Mouse (Mus musculus): Measurements from ENCODE around the gene Reg3a. TPM values are rescaled to one million over a fixed set of nuclear protein-coding genes. Genes with fewer than 3 reads are reported as not detected.
"Not testable (repeated sequence)": the region's sequence is repeated elsewhere in the genome, so short reads cannot be mapped to it uniquely, and the experiment has no call there.

Reg3a gene
- total RNA-seq (2015; ENCODE audit: low replicate concordance) = not detected in 2 replicates
- total RNA-seq (2017; ENCODE audit: low replicate concordance) = not detected in 2 replicates

DNA sequence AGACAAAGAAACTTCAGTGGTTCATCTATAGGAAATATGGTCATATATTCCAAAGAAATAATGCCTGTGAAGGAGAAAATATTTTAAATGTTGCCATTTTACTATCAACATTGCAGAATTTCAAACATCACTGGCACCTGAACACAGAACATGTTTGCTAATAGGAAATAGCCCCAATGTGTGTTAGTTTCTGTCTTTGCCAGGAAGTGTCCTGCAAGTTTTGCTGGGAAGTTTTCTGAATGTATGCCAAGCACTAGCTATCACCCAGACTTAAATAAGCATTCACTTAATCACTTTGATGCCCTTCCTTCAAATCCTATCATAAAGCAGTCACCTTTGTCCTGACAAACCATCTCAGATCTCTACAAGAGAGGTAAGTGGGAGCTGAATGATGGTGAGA lies at the start of gene Reg3a:
Gene Reg3a (plus strand): TSS at position 301 of the 400 bp plus-strand sequence.
- ATAC-seq (replicated peaks; ENCODE audit: low FRiP score, poor library complexity, severe bottlenecking) = no peak

GRCm38 (mm10) chr6:78331919-78332569 lies 48.5 kb upstream of the Reg3a start:
- ATAC-seq (replicated peaks; ENCODE audit: low FRiP score, poor library complexity, severe bottlenecking) = no peak

DNA sequence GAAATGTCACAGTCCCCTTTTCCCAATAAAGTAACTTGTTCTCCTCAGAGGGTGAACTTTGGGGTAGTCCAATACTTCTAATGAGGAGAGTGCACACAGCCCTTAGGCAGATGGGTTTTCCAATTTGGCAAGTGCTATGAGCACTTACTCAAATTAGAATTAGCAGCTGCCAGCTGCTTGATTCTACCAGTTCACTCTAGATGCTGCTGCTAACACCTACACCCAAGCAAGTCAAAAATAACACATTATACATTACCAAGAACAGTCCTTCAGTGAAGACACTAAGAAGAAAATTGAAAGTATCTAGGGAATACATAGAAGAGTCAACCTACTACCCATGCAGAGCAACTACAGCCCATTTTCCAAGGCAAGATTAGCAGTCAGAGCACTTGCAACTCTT lies 40.2 kb upstream of the Reg3a start:
- no peak for ATAC-seq (replicated peaks; ENCODE audit: low FRiP score, poor library complexity, severe bottlenecking)

GRCm38 (mm10) chr6:78341689-78342088 lies 38.8 kb upstream of the Reg3a start:
- ATAC-seq (replicated peaks; ENCODE audit: low FRiP score, poor library complexity, severe bottlenecking) = no peak

- no peak for ATAC-seq (replicated peaks; ENCODE audit: low FRiP score, poor library complexity, severe bottlenecking)
Measured at GRCm38 (mm10) chr6:78361971-78362563, 18.4 kb upstream of the Reg3a start.

DNA sequence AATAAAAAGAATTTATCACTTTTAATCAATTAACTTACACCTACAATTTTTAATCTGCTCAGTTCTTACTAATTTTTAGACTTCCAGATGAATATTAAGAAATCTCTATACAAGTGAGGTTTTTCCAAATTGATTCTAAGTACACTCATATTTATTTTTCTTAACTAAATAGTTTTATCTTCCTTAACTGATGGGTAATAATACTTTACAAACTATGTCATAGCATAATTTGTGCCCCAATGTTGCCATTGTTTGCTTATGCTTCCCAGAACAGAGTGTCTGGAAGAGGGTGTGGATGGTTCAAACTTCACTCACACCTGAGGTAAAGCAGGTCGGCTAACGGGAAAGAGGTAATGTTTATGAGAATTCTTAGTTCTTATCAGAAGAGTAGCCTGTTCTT lies 10.2 kb upstream of the Reg3a start, which contains the start of gene Reg3b:
Gene Reg3b (plus strand): TSS at position 301 of the 400 bp plus-strand sequence.
- no peak for ATAC-seq (replicated peaks; ENCODE audit: low FRiP score, poor library complexity, severe bottlenecking)

DNA sequence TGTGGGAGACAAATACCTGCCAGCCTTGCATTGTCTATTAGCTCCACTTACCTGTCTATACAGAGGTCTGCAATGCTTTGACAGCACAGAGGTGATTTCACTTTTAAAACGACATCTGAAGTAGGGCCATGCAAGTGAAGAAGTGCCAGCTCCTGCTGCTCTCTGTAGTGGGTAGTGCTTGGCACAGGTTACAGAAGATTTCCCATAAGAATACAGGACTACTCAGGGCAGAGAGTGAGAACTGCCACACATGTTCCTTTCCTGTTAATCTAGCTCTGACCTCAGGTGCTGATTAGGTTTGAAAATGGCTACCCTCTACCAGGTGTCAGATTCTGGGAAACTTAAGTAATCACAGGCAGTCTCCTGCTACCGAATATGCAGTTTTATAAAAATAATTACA lies 1.7 kb upstream of the Reg3a start, which contains the start of gene Reg3d:
Gene Reg3d (minus strand): TSS at position 101 of the 400 bp plus-strand sequence.
- no peak for ATAC-seq (replicated peaks; ENCODE audit: low FRiP score, poor library complexity, severe bottlenecking)

- ATAC-seq (replicated peaks; ENCODE audit: low FRiP score, poor library complexity, severe bottlenecking) = no peak
Measured at GRCm38 (mm10) chr6:78385609-78386008, 5.1 kb downstream of the Reg3a start.

GRCm38 (mm10) chr6:78395323-78395722 lies 14.8 kb downstream of the Reg3a start, which contains the start of gene Reg2:
Gene Reg2 (plus strand): TSS chr6:78395623.
- ATAC-seq (replicated peaks; ENCODE audit: low FRiP score, poor library complexity, severe bottlenecking) = not testable (repeated sequence)

DNA sequence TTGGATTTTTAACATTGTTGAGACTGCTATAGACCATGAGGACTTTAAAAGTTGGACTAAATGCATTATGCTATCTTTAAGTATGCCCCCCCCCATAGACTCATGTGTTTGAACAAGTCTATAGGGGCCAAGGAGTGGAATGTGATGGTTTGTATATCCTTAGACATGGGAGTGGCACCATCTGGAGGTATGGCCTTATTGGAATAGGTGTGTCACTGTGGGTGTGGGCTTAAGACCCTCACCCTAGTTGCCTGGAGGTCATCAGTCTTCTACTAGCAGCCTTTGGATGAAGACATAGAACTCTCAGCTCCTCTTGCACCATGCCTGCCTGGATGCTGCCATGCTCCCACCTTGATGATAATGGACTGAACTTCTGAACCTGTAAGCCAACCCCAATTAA lies 41.9 kb downstream of the Reg3a start, which contains the start of gene Reg1:
Gene Reg1 (plus strand): TSS at position 301 of the 400 bp plus-strand sequence.
- ATAC-seq (replicated peaks; ENCODE audit: low FRiP score, poor library complexity, severe bottlenecking) = not testable (repeated sequence)

- no peak for ATAC-seq (replicated peaks; ENCODE audit: low FRiP score, poor library complexity, severe bottlenecking)
Measured at GRCm38 (mm10) chr6:78425497-78425896, 45.0 kb downstream of the Reg3a start.

Other genes starting within 250 kb of the Reg3a start
- gene Reg3b, start 10.1 kb upstream of the Reg3a start, total RNA-seq (2015; ENCODE audit: low replicate concordance) = not detected in 2 replicates
- not detected in 2 replicates for gene Reg3b, start 10.1 kb upstream of the Reg3a start, total RNA-seq (2017; ENCODE audit: low replicate concordance)
- not detected in 2 replicates for gene Reg3d, start 1.8 kb upstream of the Reg3a start, total RNA-seq (2015; ENCODE audit: low replicate concordance)
- gene Reg3d, start 1.8 kb upstream of the Reg3a start, total RNA-seq (2017; ENCODE audit: low replicate concordance) = not detected in 2 replicates
- not detected in 2 replicates for gene Reg2, start 14.9 kb downstream of the Reg3a start, total RNA-seq (2015; ENCODE audit: low replicate concordance)
- not detected in 2 replicates for gene Reg2, start 14.9 kb downstream of the Reg3a start, total RNA-seq (2017; ENCODE audit: low replicate concordance)
- not detected in 2 replicates for gene Reg1, start 42.0 kb downstream of the Reg3a start, total RNA-seq (2015; ENCODE audit: low replicate concordance)
- not detected in 2 replicates for gene Reg1, start 42.0 kb downstream of the Reg3a start, total RNA-seq (2017; ENCODE audit: low replicate concordance)
- not detected in 2 replicates for gene Reg3g, start 88.2 kb downstream of the Reg3a start, total RNA-seq (2015; ENCODE audit: low replicate concordance)
- not detected in 2 replicates for gene Reg3g, start 88.2 kb downstream of the Reg3a start, total RNA-seq (2017; ENCODE audit: low replicate concordance)

All from erythroblast, adult 5-6 weeks (primary cell).